ENCODE assay signal across 16 mouse cellular contexts in genomic region chr11:4031961-4032360, GRCm38 (mm10). TPM values are rescaled to one million over a fixed set of nuclear protein-coding genes. Genes with fewer than 3 reads are reported as not detected.
A peak's percentile ranks its signal among the peaks of the same experiment; 100 is the strongest.
DNase-seq lines count a peak whose midpoint lies in the region; ATAC-seq and TF ChIP-seq lines count a peak whose summit lies in the region.
"Had no signal": no experiment of that assay in that cellular context is flagged by ENCODE, and none has a peak within 500 bp of the region (broad histone marks: within the 10 kb centered on the region; RNA-seq: fewer than 3 reads in every experiment).

No protein-coding gene starts in this region.

- TF ChIP-seq CTCF in lung, embryonic 14.5 days (IDR thresholded peaks at IDR 0.05; ENCODE audit: low read depth) = no peak

- WGBS in lung, embryonic 14.5 days = 24% methylated on average over 12 of the region's 12 CpGs
- WGBS in liver, embryonic 15.5 days (ENCODE audit: insufficient replicate concordance) = 54% methylated on average over 12 of the region's 12 CpGs

- 0 out of 2 replicates have a peak, but pooled peaks cover 3% of the 10 kb centered on the region for H3K4me1 ChIP-seq in lung, embryonic 14.5 days (ENCODE audit: insufficient read depth)
- peaks cover 5% of the 10 kb centered on the region; the same call in 1 of the 2 replicates for H3K4me1 ChIP-seq in liver, embryonic 15.5 days (replicated peaks)
- H3K4me1 ChIP-seq: midbrain, embryonic 13.5 days had no signal

- H3K27ac ChIP-seq in lung, embryonic 14.5 days (ENCODE audit: low read depth) = no peak overlapping the region
- peak overlapping the region; percentile 41; the same call in 1 of the 2 replicates for H3K27ac ChIP-seq in liver, embryonic 15.5 days (replicated peaks)
- H3K27ac ChIP-seq: forebrain, embryonic 10.5 days; hindbrain, embryonic 10.5 days; layer of hippocampus, adult 2 months; midbrain, embryonic 13.5 days had no signal

- DNase-seq in adrenal gland, postnatal 25 days = peak; percentile 6
- DNase-seq in adrenal gland, adult 18-20 months (ENCODE audit: low spot score in 2 of 2) = no peak
- no peak for DNase-seq in lung, embryonic 14.5 days
- no peak for DNase-seq in lung, postnatal 14 days
- DNase-seq in frontal cortex, postnatal 14 days (ENCODE audit: low spot score in 2 of 2) = no peak
- no peak for DNase-seq in urinary bladder, adult 2 months (ENCODE audit: low spot score)
- no peak for DNase-seq in kidney, adult 8-10 months
- DNase-seq: cerebellum, adult 11-12 months; kidney, adult 9 months; thymus, adult 18-20 months had no signal

- peaks cover 8% of the 10 kb centered on the region; the same call in 1 of the 2 replicates for H3K27me3 ChIP-seq in lung, embryonic 14.5 days (ENCODE audit: insufficient read depth, low read length)
- H3K27me3 ChIP-seq in liver, embryonic 15.5 days = no peaks in the 10 kb centered on the region

- ATAC-seq in lung, embryonic 14.5 days (ENCODE audit: insufficient read depth) = 0 out of 2 replicates have a peak, but pooled peaks have one; percentile 49
- no peak for ATAC-seq in liver, embryonic 15.5 days (ENCODE audit: insufficient read depth)
- ATAC-seq: midbrain, embryonic 13.5 days had no signal

- H3K4me3 ChIP-seq in lung, embryonic 14.5 days (ENCODE audit: low read depth, low read length) = no peak overlapping the region
- peak overlapping the region; percentile 31 for H3K4me3 ChIP-seq in liver, embryonic 15.5 days (replicated peaks)
- H3K4me3 ChIP-seq: forebrain, embryonic 10.5 days; hindbrain, embryonic 10.5 days; layer of hippocampus, adult 2 months; midbrain, embryonic 13.5 days had no signal

- H3K4me2 ChIP-seq in lung, embryonic 14.5 days = peak overlapping the region; percentile 33
- H3K4me2 ChIP-seq in liver, embryonic 15.5 days = peak overlapping the region; percentile 39
- H3K4me2 ChIP-seq: midbrain, embryonic 13.5 days had no signal

- H3K9ac ChIP-seq in lung, embryonic 14.5 days = no peak overlapping the region; the same call in 1 of the 2 replicates
- no peak overlapping the region for H3K9ac ChIP-seq in liver, embryonic 15.5 days
- H3K9ac ChIP-seq: midbrain, embryonic 13.5 days had no signal

- no peaks in the 10 kb centered on the region for H3K9me3 ChIP-seq in lung, embryonic 14.5 days (ENCODE audit: low read depth, low read length)
- H3K9me3 ChIP-seq in liver, embryonic 15.5 days (replicated peaks) = no peaks in the 10 kb centered on the region
- H3K9me3 ChIP-seq: forebrain, embryonic 10.5 days; hindbrain, embryonic 10.5 days; midbrain, embryonic 13.5 days had no signal

- no peaks in the 10 kb centered on the region for H3K36me3 ChIP-seq in lung, embryonic 14.5 days (ENCODE audit: insufficient read depth)
- no peaks in the 10 kb centered on the region for H3K36me3 ChIP-seq in liver, embryonic 15.5 days (replicated peaks)
- H3K36me3 ChIP-seq: forebrain, embryonic 10.5 days; hindbrain, embryonic 10.5 days; midbrain, embryonic 13.5 days had no signal

RNA-seq across cellular contexts. Expression of gene Sec14l4, which starts 0.7 kb away (rescaled TPM):
- total RNA-seq in adrenal gland, postnatal 25 days (2021) = 5.8 and 7.7 TPM in 2 replicates
- 1 to 10 TPM; 5.6 to 6.5 TPM for total RNA-seq in adrenal gland, adult 18-20 months (2021)
- polyA plus RNA-seq in lung, embryonic 14.5 days (2014; fragmentation: Nextera tagmentation; extraction: Ambion mirVana) = 3.8 and 4.2 TPM in 2 replicates
- 3.6 and 5.1 TPM in 2 replicates for polyA plus RNA-seq in liver, embryonic 15.5 days (2015; fragmentation: Nextera tagmentation; extraction: Ambion mirVana)
- polyA plus RNA-seq in urinary bladder, adult 2 months (2012; rRNA removed) = 0.15 and 0.21 TPM in 2 replicates
- polyA plus RNA-seq: forebrain, embryonic 10.5 days; hindbrain, embryonic 10.5 days; midbrain, embryonic 13.5 days had no signal

RNA-seq across cellular contexts. Expression of gene Sec14l3, which starts 32.7 kb away (rescaled TPM):
- not detected in 2 replicates for total RNA-seq in adrenal gland, postnatal 25 days (2021)
- not detected for total RNA-seq in adrenal gland, adult 18-20 months (2021)
- polyA plus RNA-seq in lung, embryonic 14.5 days (2014; fragmentation: Nextera tagmentation; extraction: Ambion mirVana) = 1.2 and 1.5 TPM in 2 replicates
- polyA plus RNA-seq in liver, embryonic 15.5 days (2015; fragmentation: Nextera tagmentation; extraction: Ambion mirVana) = not detected in 2 replicates
- not detected in 2 replicates for polyA plus RNA-seq in urinary bladder, adult 2 months (2012; rRNA removed)
- polyA plus RNA-seq: forebrain, embryonic 10.5 days; hindbrain, embryonic 10.5 days; midbrain, embryonic 13.5 days had no signal

RNA-seq across cellular contexts. Expression of gene Gal3st1, which starts 48.5 kb away (rescaled TPM):
- 0.24 TPM in 1 of 2 replicates, not detected in the other for total RNA-seq in adrenal gland, postnatal 25 days (2021)
- total RNA-seq in adrenal gland, adult 18-20 months (2021) = not detected
- 4.6 and 5.3 TPM in 2 replicates for polyA plus RNA-seq in lung, embryonic 14.5 days (2014; fragmentation: Nextera tagmentation; extraction: Ambion mirVana)
- polyA plus RNA-seq in liver, embryonic 15.5 days (2015; fragmentation: Nextera tagmentation; extraction: Ambion mirVana) = 1.6 and 2.1 TPM in 2 replicates
- 5.5 and 6.9 TPM in 2 replicates for polyA plus RNA-seq in urinary bladder, adult 2 months (2012; rRNA removed)

RNA-seq across cellular contexts. Expression of gene 4930556J24Rik, which starts 55.4 kb away (rescaled TPM):
- total RNA-seq in adrenal gland, postnatal 25 days (2021) = not detected in 2 replicates
- not detected for total RNA-seq in adrenal gland, adult 18-20 months (2021)
- polyA plus RNA-seq in lung, embryonic 14.5 days (2014; fragmentation: Nextera tagmentation; extraction: Ambion mirVana) = 0.16 TPM in 2 replicates
- polyA plus RNA-seq in liver, embryonic 15.5 days (2015; fragmentation: Nextera tagmentation; extraction: Ambion mirVana) = 0.17 TPM in 1 of 2 replicates, not detected in the other
- 0.04 TPM in 1 of 2 replicates, not detected in the other for polyA plus RNA-seq in urinary bladder, adult 2 months (2012; rRNA removed)
- total RNA-seq: layer of hippocampus, adult 2 months; left cerebral cortex, adult 8-10 months had no signal
